Mouse (Mus musculus): Measurements from ENCODE around the gene B3glct. TPM values are rescaled to one million over a fixed set of nuclear protein-coding genes. Genes with fewer than 3 reads are reported as not detected.

B3glct gene
- total and polyA plus RNA-seq, 3 experiments = 12.1 to 14.2 TPM; not detected in 1

GRCm38 (mm10) chr5:149659414-149659780 lies 18.6 kb upstream of the B3glct start:
- Histone ChIP-seq H3K9me3 (replicated peaks; ENCODE audit: insufficient read depth, low read length) (no peaks in the 10 kb centered on the region), H3K79me2 (ENCODE audit: control insufficient read depth, insufficient read depth, low read length, poor library complexity) (no peaks in the 10 kb centered on the region), H3K4me1 (ENCODE audit: control insufficient read depth in 1 of 2, insufficient read depth in 2 of 2, low read length in 2 of 2) (peaks cover 2 to 16% of the 10 kb centered on the region in 2 experiments; a peak in 3 of 4 replicates), H3K9ac (ENCODE audit: control insufficient read depth, low read depth, low read length, poor library complexity, severe bottlenecking) (peak overlapping the region; percentile 57), H3K27ac (ENCODE audit: control insufficient read depth, low read depth, low read length) (peak overlapping the region; percentile 55), H3K36me3 (ENCODE audit: control insufficient read depth in 1 of 2, insufficient read depth in 2 of 2, low read length in 2 of 2) (peaks cover 0 to 12% of the 10 kb centered on the region in 2 experiments; a peak in 2 of 4 replicates), H3K4me3 (ENCODE audit: control insufficient read depth in 1 of 2, insufficient read depth in 1 of 2, low read depth in 2 of 2, low read length in 2 of 2) (peak overlapping the region; percentile 12 to 47; a peak in 3 of 4 replicates), H3K27me3 (ENCODE audit: control insufficient read depth in 1 of 2, insufficient read depth in 2 of 2, low read length in 2 of 2) (no peaks in the 10 kb centered on the region)
- TF ChIP-seq EP300 (IDR thresholded peaks at IDR 0.05; ENCODE audit: low read depth in 1 of 2, low read length in 2 of 2) (peak in 1 of 2 experiments; percentile 39; a peak in 2 of 4 replicates), TAL1 (IDR thresholded peaks at IDR 0.05; ENCODE audit: low read length) (0 out of 2 replicates have a peak, but pooled peaks have one; percentile 7), CHD1 (IDR thresholded peaks at IDR 0.05; ENCODE audit: low read depth, low read length) (no peak)
- DNase-seq (ENCODE audit: low read depth, low spot score) = peak; percentile 66

- Histone ChIP-seq H3K9me3 (replicated peaks; ENCODE audit: insufficient read depth, low read length) (no peaks in the 10 kb centered on the region), H3K27ac (ENCODE audit: control insufficient read depth, low read depth, low read length) (no peak overlapping the region), H3K27me3 (ENCODE audit: control insufficient read depth in 1 of 2, insufficient read depth in 2 of 2, low read length in 2 of 2) (no peaks in the 10 kb centered on the region), H3K36me3 (ENCODE audit: control insufficient read depth in 1 of 2, insufficient read depth in 2 of 2, low read length in 2 of 2) (peaks cover 0 to 15% of the 10 kb centered on the region in 2 experiments; a peak in 2 of 4 replicates), H3K79me2 (ENCODE audit: control insufficient read depth, insufficient read depth, low read length, poor library complexity) (no peaks in the 10 kb centered on the region), H3K4me3 (ENCODE audit: control insufficient read depth in 1 of 2, insufficient read depth in 1 of 2, low read depth in 2 of 2, low read length in 2 of 2) (no peak overlapping the region), H3K4me1 (ENCODE audit: control insufficient read depth in 1 of 2, insufficient read depth in 2 of 2, low read length in 2 of 2) (peaks cover 2 to 21% of the 10 kb centered on the region in 2 experiments; a peak in 3 of 4 replicates), H3K9ac (ENCODE audit: control insufficient read depth, low read depth, low read length, poor library complexity, severe bottlenecking) (no peak overlapping the region)
- no peak for DNase-seq (ENCODE audit: low read depth, low spot score)
- peak; percentile 42 to 52 (median 43) for TF ChIP-seq CTCF (IDR thresholded peaks at IDR 0.05 in 2 of 3, conservative IDR thresholded peaks at IDR 0.05 in 1 of 3; ENCODE audit: control insufficient read depth in 1 of 3, insufficient read depth in 1 of 3, low read depth in 2 of 3, low read length in 3 of 3, poor library complexity in 1 of 3, severe bottlenecking in 1 of 3)
- no peak for TF ChIP-seq TBP (IDR thresholded peaks at IDR 0.05; ENCODE audit: low read depth, low read length)
These were observed 16.6 kb upstream of the B3glct start for GRCm38 (mm10) chr5:149661428-149661827.

GRCm38 (mm10) chr5:149662980-149663379 lies 15.1 kb upstream of the B3glct start:
- H3K27me3 ChIP-seq (ENCODE audit: control insufficient read depth in 1 of 2, insufficient read depth in 2 of 2, low read length in 2 of 2) = no peaks in the 10 kb centered on the region
- H3K9ac ChIP-seq (ENCODE audit: control insufficient read depth, low read depth, low read length, poor library complexity, severe bottlenecking) = no peak overlapping the region
- no peak overlapping the region for H3K27ac ChIP-seq (ENCODE audit: control insufficient read depth, low read depth, low read length)
- no peaks in the 10 kb centered on the region for H3K79me2 ChIP-seq (ENCODE audit: control insufficient read depth, insufficient read depth, low read length, poor library complexity)
- no peak for TF ChIP-seq ELF1 (IDR thresholded peaks at IDR 0.05; ENCODE audit: low read depth, low read length)
- TF ChIP-seq USF1 (IDR thresholded peaks at IDR 0.05; ENCODE audit: low read depth, low read length) = no peak
- TF ChIP-seq ZMIZ1 (IDR thresholded peaks at IDR 0.05; ENCODE audit: low read depth, low read length) = no peak
- no peak for TF ChIP-seq GABPA (IDR thresholded peaks at IDR 0.05; ENCODE audit: low read depth, low read length)
- peak; percentile 46 for TF ChIP-seq RAD21 (IDR thresholded peaks at IDR 0.05; ENCODE audit: low read depth, low read length)
- no peak for TF ChIP-seq BHLHE40 (IDR thresholded peaks at IDR 0.05; ENCODE audit: borderline replicate concordance, low read depth, low read length)
- TF ChIP-seq SMC3 (IDR thresholded peaks at IDR 0.05; ENCODE audit: low read depth, low read length) = peak; percentile 48
- TF ChIP-seq MXI1 (IDR thresholded peaks at IDR 0.05; ENCODE audit: low read depth, low read length) = no peak
- TF ChIP-seq ZKSCAN1 (IDR thresholded peaks at IDR 0.05; ENCODE audit: low read depth, low read length) = no peak
- TF ChIP-seq ETS1 (IDR thresholded peaks at IDR 0.05; ENCODE audit: low read depth, low read length) = no peak
- TF ChIP-seq MAFK (IDR thresholded peaks at IDR 0.05; ENCODE audit: borderline replicate concordance, low read depth, low read length) = no peak
- TF ChIP-seq POLR2AphosphoS2 (IDR thresholded peaks at IDR 0.05; ENCODE audit: low read length) = no peak
- TF ChIP-seq CHD2 (IDR thresholded peaks at IDR 0.05; ENCODE audit: low read length) = no peak
- TF ChIP-seq TAL1 (IDR thresholded peaks at IDR 0.05; ENCODE audit: low read length) = no peak
- peak; percentile 38 to 64 (median 44) for TF ChIP-seq CTCF (IDR thresholded peaks at IDR 0.05 in 2 of 3, conservative IDR thresholded peaks at IDR 0.05 in 1 of 3; ENCODE audit: control insufficient read depth in 1 of 3, insufficient read depth in 1 of 3, low read depth in 2 of 3, low read length in 3 of 3, poor library complexity in 1 of 3, severe bottlenecking in 1 of 3)
- TF ChIP-seq MYB (IDR thresholded peaks at IDR 0.05; ENCODE audit: low read depth, low read length) = no peak
- peaks cover 0 to 15% of the 10 kb centered on the region in 2 experiments; a peak in 2 of 4 replicates for H3K36me3 ChIP-seq (ENCODE audit: control insufficient read depth in 1 of 2, insufficient read depth in 2 of 2, low read length in 2 of 2)
- H3K4me3 ChIP-seq (ENCODE audit: control insufficient read depth in 1 of 2, insufficient read depth in 1 of 2, low read depth in 2 of 2, low read length in 2 of 2) = no peak overlapping the region
- H3K4me1 ChIP-seq (ENCODE audit: control insufficient read depth in 1 of 2, insufficient read depth in 2 of 2, low read length in 2 of 2) = peaks cover 2 to 23% of the 10 kb centered on the region in 2 experiments; a peak in 3 of 4 replicates
- DNase-seq (ENCODE audit: low read depth, low spot score) = peak; percentile 62
- no peaks in the 10 kb centered on the region for H3K9me3 ChIP-seq (replicated peaks; ENCODE audit: insufficient read depth, low read length)

Measured in MEL (cell line).